Mouse (Mus musculus) ES-Bruce4 (cell line): ENCODE results near the gene Mettl7a3. TPM values are rescaled to one million over a fixed set of nuclear protein-coding genes. Genes with fewer than 3 reads are reported as not detected.
A peak's percentile ranks its signal among the peaks of the same experiment; 100 is the strongest.

Experiments
- H3K27ac ChIP-seq: 2 replicates; pipeline ENCODE4 v1.5.1; 2012; ENCODE audit warnings: low read length, inconsistent platforms; ENCODE audit not compliant: insufficient read depth
- H3K27me3 ChIP-seq: 2 replicates; pipeline ENCODE4 v1.6.1; 2012; ENCODE audit warnings: mild to moderate bottlenecking, low read length, inconsistent platforms; ENCODE audit not compliant: control insufficient read depth, poor library complexity, insufficient read depth, severe bottlenecking
- H3K36me3 ChIP-seq: 2 replicates; pipeline ENCODE4 v1.6.1; 2012; ENCODE audit warnings: inconsistent platforms, mild to moderate bottlenecking, low read length, moderate library complexity; ENCODE audit not compliant: control insufficient read depth, poor library complexity, insufficient read depth, severe bottlenecking
- H3K4me1 ChIP-seq: one replicate; pipeline ENCODE4 v1.8.1; 2011; ENCODE audit warnings: low read length; ENCODE audit not compliant: control insufficient read depth, insufficient read depth
- H3K4me3 ChIP-seq: 2 replicates; pipeline ENCODE4 v1.5.1; 2011; ENCODE audit warnings: low read depth, mild to moderate bottlenecking, low read length
- H3K9ac ChIP-seq: 2 replicates; pipeline ENCODE4 v1.6.1; 2012; ENCODE audit warnings: low read depth, mild to moderate bottlenecking, inconsistent platforms; ENCODE audit not compliant: poor library complexity, severe bottlenecking
- H3K9me3 ChIP-seq: replicated peaks from 2 replicates; pipeline ENCODE4 v1.6.1; 2012; ENCODE audit warnings: mild to moderate bottlenecking, low read length, inconsistent platforms; ENCODE audit not compliant: control insufficient read depth, poor library complexity, insufficient read depth, severe bottlenecking
- CTCF ChIP-seq: IDR thresholded peaks from one replicate; pipeline ENCODE4 v1.8.1; 2011; ENCODE audit warnings: low read depth, low read length
- EP300 ChIP-seq: IDR thresholded peaks from 2 replicates; pipeline ENCODE4 v1.6.1; 2011; ENCODE audit warnings: low read depth, low read length; ENCODE audit not compliant: insufficient read depth
- POLR2A ChIP-seq: IDR thresholded peaks from one replicate; pipeline ENCODE4 v1.8.1; 2011; ENCODE audit warnings: low read length; ENCODE audit not compliant: insufficient read depth
- polyA plus RNA-seq: library from polyadenylated mRNA; stranded (reverse); fragments of >200 nt; gene quantifications from 2 replicates; pipeline ENCODE4 v1.2.4, GENCODE M21; 2011; ENCODE audit warnings: low read depth; ENCODE audit not compliant: missing spikeins, insufficient read depth, insufficient read length

The Mettl7a3 gene
- not detected in 2 replicates for polyA plus RNA-seq

GRCm38 (mm10) chr15:100334629-100335028 lies at the start of gene Mettl7a3:
Gene Mettl7a3, plus strand, starts transcription at chr15:100334929.
- Histone ChIP-seq H3K27ac (no peak within 1 kb of the TSS), H3K4me3 (no peak within 1 kb of the TSS), H3K4me1 (no peaks in the 10 kb centered on the region), H3K27me3 (no peaks in the 10 kb centered on the region), H3K9me3 (no peaks in the 10 kb centered on the region), H3K9ac (no peak within 1 kb of the TSS), H3K36me3 (no peaks in the 10 kb centered on the region)
- TF ChIP-seq CTCF (no peak), EP300 (no peak), POLR2A (no peak)

GRCm38 (mm10) chr15:100288980-100289379 lies 45.7 kb upstream of the Mettl7a3 start:
- no peak for TF ChIP-seq CTCF
- no peak for TF ChIP-seq POLR2A
- no peak for TF ChIP-seq EP300
- Histone ChIP-seq H3K27ac (no peak overlapping the region), H3K9ac (no peak overlapping the region), H3K4me1 (no peaks in the 10 kb centered on the region), H3K36me3 (no peaks in the 10 kb centered on the region), H3K27me3 (no peaks in the 10 kb centered on the region), H3K9me3 (no peaks in the 10 kb centered on the region), H3K4me3 (no peak overlapping the region)

GRCm38 (mm10) chr15:100290858-100291257 lies 43.9 kb upstream of the Mettl7a3 start:
- H3K4me1 ChIP-seq: no peaks in the 10 kb centered on the region
- H3K27ac ChIP-seq: no peak overlapping the region
- no peaks in the 10 kb centered on the region for H3K9me3 ChIP-seq
- no peak overlapping the region for H3K4me3 ChIP-seq
- no peaks in the 10 kb centered on the region for H3K36me3 ChIP-seq
- TF ChIP-seq POLR2A (no peak), EP300 (no peak), CTCF (no peak)
- H3K9ac ChIP-seq: no peak overlapping the region
- no peaks in the 10 kb centered on the region for H3K27me3 ChIP-seq

- Histone ChIP-seq H3K4me3 (no peak overlapping the region), H3K4me1 (no peaks in the 10 kb centered on the region), H3K36me3 (no peaks in the 10 kb centered on the region), H3K27me3 (no peaks in the 10 kb centered on the region), H3K9me3 (no peaks in the 10 kb centered on the region), H3K27ac (no peak overlapping the region), H3K9ac (no peak overlapping the region)
- peak; percentile 80 for TF ChIP-seq EP300
- TF ChIP-seq POLR2A: no peak
- no peak for TF ChIP-seq CTCF
Measured at GRCm38 (mm10) chr15:100292326-100292725, 42.4 kb upstream of the Mettl7a3 start.

GRCm38 (mm10) chr15:100297856-100298255 lies 36.9 kb upstream of the Mettl7a3 start:
- no peak overlapping the region for H3K27ac ChIP-seq
- H3K4me1 ChIP-seq: peaks cover 2% of the 10 kb centered on the region
- H3K9ac ChIP-seq: no peak overlapping the region
- no peaks in the 10 kb centered on the region for H3K27me3 ChIP-seq
- TF ChIP-seq CTCF (no peak), POLR2A (no peak)
- no peak overlapping the region for H3K4me3 ChIP-seq
- H3K36me3 ChIP-seq: no peaks in the 10 kb centered on the region
- no peaks in the 10 kb centered on the region for H3K9me3 ChIP-seq

GRCm38 (mm10) chr15:100300499-100300898 lies 34.2 kb upstream of the Mettl7a3 start:
- Histone ChIP-seq H3K4me1 (peaks cover 2% of the 10 kb centered on the region), H3K9me3 (no peaks in the 10 kb centered on the region), H3K4me3 (no peak overlapping the region), H3K9ac (0 out of 2 replicates have a peak overlapping the region, but pooled peaks have one; percentile 13), H3K27ac (peak overlapping the region; percentile 10; the same call in 1 of the 2 replicates), H3K27me3 (no peaks in the 10 kb centered on the region), H3K36me3 (no peaks in the 10 kb centered on the region)
- TF ChIP-seq CTCF (no peak), POLR2A (no peak), EP300 (no peak)
